Mouse (Mus musculus): ENCODE data around the gene Fh1.

Gene Fh1

GRCm38 (mm10) chr1:175625257-175625879 lies at the start of gene Fh1:
Gene Fh1 (minus strand): TSS chr1:175625635.
- peak; percentile 98 for DNase-seq (ENCODE audit: low read depth, low spot score)

- no peak for DNase-seq (ENCODE audit: low read depth, low spot score)
These were observed 49.7 kb upstream of the Fh1 start for GRCm38 (mm10) chr1:175675116-175675515.

- no peak for DNase-seq (ENCODE audit: low read depth, low spot score)
These were observed 48.3 kb upstream of the Fh1 start for GRCm38 (mm10) chr1:175673563-175674325.

- no peak for DNase-seq (ENCODE audit: low read depth, low spot score)
These were observed 46.2 kb upstream of the Fh1 start for GRCm38 (mm10) chr1:175671626-175672025.

- DNase-seq (ENCODE audit: low read depth, low spot score), result no peak
These were observed 44.6 kb upstream of the Fh1 start for GRCm38 (mm10) chr1:175670042-175670441.

GRCm38 (mm10) chr1:175669456-175669855 lies 44.0 kb upstream of the Fh1 start:
- DNase-seq (ENCODE audit: low read depth, low spot score), result no peak

- DNase-seq (ENCODE audit: low read depth, low spot score), result peak; percentile 62
These were observed 43.4 kb upstream of the Fh1 start for GRCm38 (mm10) chr1:175668666-175669405.

GRCm38 (mm10) chr1:175659900-175660299 lies 34.5 kb upstream of the Fh1 start:
- DNase-seq (ENCODE audit: low read depth, low spot score), result no peak

- no peak for DNase-seq (ENCODE audit: low read depth, low spot score)
These were observed 23.2 kb upstream of the Fh1 start for GRCm38 (mm10) chr1:175648615-175649014.

- DNase-seq (ENCODE audit: low read depth, low spot score), result no peak
These were observed 21.5 kb upstream of the Fh1 start for GRCm38 (mm10) chr1:175646952-175647351.

- DNase-seq (ENCODE audit: low read depth, low spot score), result no peak
These were observed 18.2 kb upstream of the Fh1 start for GRCm38 (mm10) chr1:175643496-175644265.

- no peak for DNase-seq (ENCODE audit: low read depth, low spot score)
These were observed 15.2 kb upstream of the Fh1 start for GRCm38 (mm10) chr1:175640435-175641150.

GRCm38 (mm10) chr1:175639072-175639471 lies 13.6 kb upstream of the Fh1 start:
- no peak for DNase-seq (ENCODE audit: low read depth, low spot score)

GRCm38 (mm10) chr1:175637677-175638076 lies 12.2 kb upstream of the Fh1 start:
- no peak for DNase-seq (ENCODE audit: low read depth, low spot score)

GRCm38 (mm10) chr1:175632470-175632869 lies 7.0 kb upstream of the Fh1 start:
- no peak for DNase-seq (ENCODE audit: low read depth, low spot score)

- DNase-seq (ENCODE audit: low read depth, low spot score), result peak; percentile 27
These were observed 6.3 kb upstream of the Fh1 start for GRCm38 (mm10) chr1:175631721-175632221.

- no peak for DNase-seq (ENCODE audit: low read depth, low spot score)
These were observed 5.6 kb upstream of the Fh1 start for GRCm38 (mm10) chr1:175631080-175631479.

GRCm38 (mm10) chr1:175630345-175630744 lies 4.9 kb upstream of the Fh1 start:
- DNase-seq (ENCODE audit: low read depth, low spot score), result no peak

- DNase-seq (ENCODE audit: low read depth, low spot score), result no peak
These were observed 3.8 kb upstream of the Fh1 start for GRCm38 (mm10) chr1:175629248-175629647.

- peak; percentile 82 for DNase-seq (ENCODE audit: low read depth, low spot score)
These were observed 706 bp upstream of the Fh1 start for GRCm38 (mm10) chr1:175625990-175626692.
